In the genomic region with DNA sequence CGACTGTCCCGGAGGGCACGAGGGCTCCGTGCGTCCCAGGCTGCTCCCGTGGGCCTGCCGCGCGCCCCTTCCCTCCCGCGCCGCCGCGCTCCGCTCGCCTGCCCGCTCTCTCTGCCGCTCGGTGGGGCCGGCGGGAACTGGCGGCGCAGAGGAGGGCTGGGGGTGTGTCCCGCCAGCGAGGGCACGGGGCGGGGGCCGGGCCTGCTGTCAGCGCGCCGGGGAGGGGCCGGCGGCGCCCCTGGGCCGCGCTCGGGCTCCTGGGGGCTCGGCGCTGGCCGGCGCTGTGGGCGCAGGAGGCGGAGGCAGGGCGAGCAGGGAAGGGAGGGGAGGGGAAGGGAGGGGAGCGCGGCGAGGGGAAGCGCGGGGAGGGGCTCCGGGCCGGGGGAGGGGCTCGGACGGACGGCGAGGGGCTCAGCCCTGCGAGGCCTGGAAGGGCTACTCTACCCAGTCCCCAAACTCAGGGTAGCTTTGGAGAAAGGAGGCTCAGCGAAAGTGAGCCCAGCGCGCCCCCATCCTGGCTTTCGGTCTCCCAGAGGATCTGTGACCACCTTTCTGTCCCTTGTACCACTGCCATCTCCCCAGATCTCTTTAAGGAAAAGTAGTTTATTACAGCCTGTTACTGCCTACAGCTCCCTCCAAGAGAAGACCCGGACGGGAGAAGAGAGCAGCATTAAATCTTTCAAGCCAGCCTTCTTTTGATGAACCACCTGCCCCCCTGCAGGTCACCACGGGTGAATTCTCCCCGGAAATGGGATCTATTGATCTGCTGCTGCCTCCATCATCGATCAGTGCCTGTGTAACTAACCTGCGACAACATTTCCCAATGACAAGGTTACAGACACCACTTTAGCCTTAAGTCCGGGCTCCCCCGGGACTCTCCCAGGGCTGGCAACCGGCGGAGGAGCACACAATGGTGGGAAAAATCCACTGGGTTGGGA, we compare ENCODE assay signal across 8 mouse cellular contexts. TPM values are rescaled to one million over a fixed set of nuclear protein-coding genes. Genes with fewer than 3 reads are reported as not detected.
DNase-seq lines count a peak whose midpoint lies in the region; ATAC-seq and TF ChIP-seq lines count a peak whose summit lies in the region.

A gene (minus strand): TSS at position 98 of the 938 bp plus-strand sequence.

- peak within 1 kb of the TSS; percentile 87 for H3K9ac ChIP-seq in embryonic facial prominence, embryonic 11.5 days (replicated peaks; ENCODE audit: low read length)
- peak within 1 kb of the TSS; percentile 85 for H3K9ac ChIP-seq in heart, embryonic 11.5 days (ENCODE audit: low read depth, low read length)
- peak within 1 kb of the TSS; percentile 77 for H3K9ac ChIP-seq in lung, embryonic 15.5 days

- 0 out of 2 replicates have a peak, but pooled peaks have one; percentile 47 for TF ChIP-seq POLR2A in thymus, adult 2 months (IDR thresholded peaks at IDR 0.05; ENCODE audit: control insufficient read depth, extremely low read depth, insufficient read depth, low read length, poor library complexity)

- TF ChIP-seq CTCF in thymus, adult 2 months (IDR thresholded peaks at IDR 0.05; ENCODE audit: borderline replicate concordance, control insufficient read depth, extremely low read depth, insufficient read depth, low read length, poor library complexity) = no peak

- WGBS in thymus, adult 2 months = 4% methylated on average over 64 of the region's 70 CpGs
- WGBS in embryonic facial prominence, embryonic 11.5 days = 2% methylated on average over 51 of the region's 70 CpGs
- WGBS in heart, embryonic 11.5 days (ENCODE audit: insufficient replicate concordance) = 2% methylated on average over 52 of the region's 70 CpGs
- WGBS in lung, embryonic 15.5 days = 3% methylated on average over 48 of the region's 70 CpGs

- peaks cover 24% of the 10 kb centered on the region for H3K4me1 ChIP-seq in thymus, adult 2 months (replicated peaks; ENCODE audit: control insufficient read depth, insufficient read depth, low read length)
- H3K4me1 ChIP-seq in embryonic facial prominence, embryonic 11.5 days (ENCODE audit: control insufficient read depth, insufficient read depth, low read length) = peaks cover 8% of the 10 kb centered on the region
- peaks cover 26% of the 10 kb centered on the region for H3K4me1 ChIP-seq in heart, embryonic 11.5 days (ENCODE audit: control insufficient read depth, insufficient read depth, low read length)
- peaks cover 37% of the 10 kb centered on the region for H3K4me1 ChIP-seq in lung, embryonic 15.5 days

- peak within 1 kb of the TSS; percentile 60 for H3K4me2 ChIP-seq in embryonic facial prominence, embryonic 11.5 days (ENCODE audit: low read depth, low read length)
- H3K4me2 ChIP-seq in heart, embryonic 11.5 days = peak within 1 kb of the TSS; percentile 92
- H3K4me2 ChIP-seq in lung, embryonic 15.5 days = peak within 1 kb of the TSS; percentile 80

- H3K9me3 ChIP-seq in embryonic facial prominence, embryonic 11.5 days (replicated peaks; ENCODE audit: control insufficient read depth, low read length) = no peaks in the 10 kb centered on the region
- H3K9me3 ChIP-seq in heart, embryonic 11.5 days (replicated peaks; ENCODE audit: control insufficient read depth, low read length) = peaks cover 3% of the 10 kb centered on the region; the same call in 1 of the 2 replicates
- no peaks in the 10 kb centered on the region for H3K9me3 ChIP-seq in lung, embryonic 15.5 days

- no peak for DNase-seq in thymus, adult 2 months
- no peak for DNase-seq in thymus, postnatal 25 days
- peak; percentile 86 for DNase-seq in embryonic facial prominence, embryonic 11.5 days (ENCODE audit: low spot score)
- peak; percentile 82 for DNase-seq in kidney, postnatal 14 days
- peak; percentile 53 for DNase-seq in ovary, postnatal 10 days (ENCODE audit: low spot score)

- no peaks in the 10 kb centered on the region for H3K27me3 ChIP-seq in thymus, adult 2 months (ENCODE audit: control insufficient read depth, insufficient read depth, low read length)
- no peaks in the 10 kb centered on the region for H3K27me3 ChIP-seq in embryonic facial prominence, embryonic 11.5 days (ENCODE audit: control insufficient read depth, insufficient read depth, low read length)
- no peaks in the 10 kb centered on the region for H3K27me3 ChIP-seq in heart, embryonic 11.5 days (ENCODE audit: control insufficient read depth, insufficient read depth, low read length)
- no peaks in the 10 kb centered on the region for H3K27me3 ChIP-seq in lung, embryonic 15.5 days

- no peak within 1 kb of the TSS for H3K27ac ChIP-seq in thymus, adult 2 months (ENCODE audit: control insufficient read depth, insufficient read depth, low read length)
- peak within 1 kb of the TSS; percentile 70 for H3K27ac ChIP-seq in embryonic facial prominence, embryonic 11.5 days (replicated peaks; ENCODE audit: low read depth, low read length)
- peak within 1 kb of the TSS; percentile 89 for H3K27ac ChIP-seq in heart, embryonic 11.5 days (ENCODE audit: low read depth, low read length)
- H3K27ac ChIP-seq in lung, embryonic 15.5 days = peak within 1 kb of the TSS; percentile 84

- H3K4me3 ChIP-seq in thymus, adult 2 months (ENCODE audit: control insufficient read depth, insufficient read depth, low read length) = peak within 1 kb of the TSS; percentile 73
- H3K4me3 ChIP-seq in embryonic facial prominence, embryonic 11.5 days (ENCODE audit: low read depth, low read length) = peak within 1 kb of the TSS; percentile 79
- peak within 1 kb of the TSS; percentile 71 for H3K4me3 ChIP-seq in heart, embryonic 11.5 days (ENCODE audit: low read depth, low read length)
- peak within 1 kb of the TSS; percentile 72 for H3K4me3 ChIP-seq in lung, embryonic 15.5 days

- H3K36me3 ChIP-seq in thymus, adult 2 months (ENCODE audit: control insufficient read depth, insufficient read depth, low read length) = no peaks in the 10 kb centered on the region
- H3K36me3 ChIP-seq in embryonic facial prominence, embryonic 11.5 days (replicated peaks; ENCODE audit: control insufficient read depth, insufficient read depth, low read depth, low read length) = no peaks in the 10 kb centered on the region
- H3K36me3 ChIP-seq in heart, embryonic 11.5 days (ENCODE audit: control insufficient read depth, insufficient read depth, low read length) = 0 out of 2 replicates have a peak, but pooled peaks cover 2% of the 10 kb centered on the region
- no peaks in the 10 kb centered on the region for H3K36me3 ChIP-seq in lung, embryonic 15.5 days

- peak; percentile 91 for ATAC-seq in embryonic facial prominence, embryonic 11.5 days (replicated peaks; ENCODE audit: insufficient number of reproducible peaks, low FRiP score, low TSS enrichment, low read depth)
- ATAC-seq in heart, embryonic 11.5 days (replicated peaks; ENCODE audit: insufficient number of reproducible peaks, low FRiP score, low TSS enrichment) = peak; percentile 87
- ATAC-seq in lung, embryonic 15.5 days (ENCODE audit: borderline replicate concordance, extremely low read depth, low FRiP score, low TSS enrichment) = peak; percentile 93
- ATAC-seq in monocyte, adult 5-6 weeks (replicated peaks; ENCODE audit: insufficient number of reproducible peaks, low FRiP score, low TSS enrichment, poor library complexity, severe bottlenecking) = no peak

RNA-seq across cellular contexts. Expression of the gene that starts here (rescaled TPM):
- polyA plus RNA-seq in thymus, adult 2 months (2012; rRNA removed) = 19.4 and 21.0 TPM in 2 replicates
- 7.4 and 9.1 TPM in 2 replicates for polyA plus RNA-seq in embryonic facial prominence, embryonic 11.5 days (2014; fragmentation: Nextera tagmentation; extraction: Ambion mirVana)
- 6.9 and 10.1 TPM in 2 replicates for polyA plus RNA-seq in heart, embryonic 11.5 days (2014; fragmentation: Nextera tagmentation; extraction: Ambion mirVana)
- 6.8 and 7.1 TPM in 2 replicates for polyA plus RNA-seq in lung, embryonic 15.5 days (2015; fragmentation: Nextera tagmentation; extraction: Ambion mirVana)
- total RNA-seq in monocyte, adult 5-6 weeks (2017) = 2.1 to 3.7 TPM (median 2.6 TPM) in 3 replicates

Comparison
In these comparisons a context has a peak if more than half of its experiments do, and no peak if none do; other contexts are left out.
1. DNase-seq: peak in embryonic facial prominence, embryonic 11.5 days (single experiment), kidney, postnatal 14 days (single experiment) and ovary, postnatal 10 days (single experiment); none in thymus, adult 2 months (single experiment) and thymus, postnatal 25 days (single experiment).
2. Peak in every context shown above with its lines, with median percentiles within 50 percentile points of each other: H3K4me3 ChIP-seq, H3K4me2 ChIP-seq and H3K9ac ChIP-seq.